Mouse (Mus musculus): ENCODE measurements around the gene Tchp. TPM values are rescaled to one million over a fixed set of nuclear protein-coding genes. Genes with fewer than 3 reads are reported as not detected.

Gene Tchp
- polyA plus RNA-seq, 1 experiment from 2014 or later: 10.2 TPM

- ATAC-seq (replicated peaks; ENCODE audit: low FRiP score, low read depth): peak; percentile 72; the same call in 1 of the 2 replicates
- no peak overlapping the region for H3K4me3 ChIP-seq (replicated peaks; ENCODE audit: low read depth, low read length)
- peak; percentile 77 for DNase-seq (ENCODE audit: low spot score)
- WGBS: 59% methylated on average over 14 of the region's 14 CpGs
- TF ChIP-seq CTCF (IDR thresholded peaks at IDR 0.05; ENCODE audit: low read depth): peak; percentile 77
- H3K27me3 ChIP-seq (ENCODE audit: insufficient read depth, low read length): no peaks in the 10 kb centered on the region
- H3K4me1 ChIP-seq (replicated peaks; ENCODE audit: insufficient read depth, low read length): no peaks in the 10 kb centered on the region
- no peak overlapping the region for H3K9ac ChIP-seq (ENCODE audit: low read depth, low read length)
- H3K9me3 ChIP-seq (replicated peaks; ENCODE audit: low read length): no peaks in the 10 kb centered on the region
- no peaks in the 10 kb centered on the region for H3K36me3 ChIP-seq (ENCODE audit: insufficient read depth, low read length)
- no peak overlapping the region for H3K4me2 ChIP-seq (ENCODE audit: low read length)
- H3K27ac ChIP-seq: no peak overlapping the region
Measured at GRCm38 (mm10) chr5:114702403-114703392, 4.9 kb upstream of the Tchp start.

DNA sequence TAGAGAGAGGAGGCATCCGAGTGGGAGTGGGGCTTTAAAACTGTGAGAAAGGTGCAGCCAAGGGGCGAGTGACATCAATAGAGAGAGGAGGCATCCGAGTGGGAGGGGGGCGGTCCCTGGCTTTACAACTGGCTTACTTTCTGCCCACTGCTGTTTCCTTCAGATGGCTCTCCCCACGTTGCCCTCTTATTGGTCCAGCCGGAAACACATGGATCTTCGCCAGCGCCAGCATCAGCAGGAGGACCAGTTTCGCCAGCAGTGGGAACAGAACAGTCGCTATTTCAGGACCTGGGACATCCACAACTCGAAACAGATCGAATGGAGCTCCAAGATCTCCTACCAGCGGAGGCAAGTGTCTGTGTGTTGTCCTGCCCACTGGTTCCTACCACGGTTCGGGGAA lies 931 bp downstream of the Tchp start:
- TF ChIP-seq CTCF (IDR thresholded peaks at IDR 0.05; ENCODE audit: low read depth): no peak
- ATAC-seq (replicated peaks; ENCODE audit: low FRiP score, low read depth) (no peak), DNase-seq (ENCODE audit: low spot score) (no peak)
- Histone ChIP-seq H3K27me3 (ENCODE audit: insufficient read depth, low read length) (no peaks in the 10 kb centered on the region), H3K4me3 (replicated peaks; ENCODE audit: low read depth, low read length) (peak overlapping the region; percentile 81), H3K27ac (no peak overlapping the region), H3K9ac (ENCODE audit: low read depth, low read length) (peak overlapping the region; percentile 70), H3K4me1 (replicated peaks; ENCODE audit: insufficient read depth, low read length) (peaks cover 7% of the 10 kb centered on the region), H3K36me3 (ENCODE audit: insufficient read depth, low read length) (peaks cover 17% of the 10 kb centered on the region; the same call in 1 of the 2 replicates), H3K9me3 (replicated peaks; ENCODE audit: low read length) (no peaks in the 10 kb centered on the region), H3K4me2 (ENCODE audit: low read length) (peak overlapping the region; percentile 85)
- 47% methylated on average over 15 of the region's 15 CpGs for WGBS

- no peaks in the 10 kb centered on the region for H3K27me3 ChIP-seq (ENCODE audit: insufficient read depth, low read length)
- no peak overlapping the region for H3K27ac ChIP-seq
- TF ChIP-seq CTCF (IDR thresholded peaks at IDR 0.05; ENCODE audit: low read depth): no peak
- no peak for DNase-seq (ENCODE audit: low spot score)
- H3K36me3 ChIP-seq (ENCODE audit: insufficient read depth, low read length): peaks cover 23% of the 10 kb centered on the region
- H3K4me2 ChIP-seq (ENCODE audit: low read length): no peak overlapping the region
- H3K9ac ChIP-seq (ENCODE audit: low read depth, low read length): no peak overlapping the region
- WGBS: 93% methylated on average over 21 of the region's 21 CpGs
- H3K9me3 ChIP-seq (replicated peaks; ENCODE audit: low read length): no peaks in the 10 kb centered on the region
- H3K4me1 ChIP-seq (replicated peaks; ENCODE audit: insufficient read depth, low read length): peaks cover 7% of the 10 kb centered on the region
- no peak for ATAC-seq (replicated peaks; ENCODE audit: low FRiP score, low read depth)
- no peak overlapping the region for H3K4me3 ChIP-seq (replicated peaks; ENCODE audit: low read depth, low read length)
Measured at GRCm38 (mm10) chr5:114709357-114709756, 1.8 kb downstream of the Tchp start.

- Histone ChIP-seq H3K4me3 (replicated peaks; ENCODE audit: low read depth, low read length) (no peak overlapping the region), H3K36me3 (ENCODE audit: insufficient read depth, low read length) (peaks cover 58% of the 10 kb centered on the region), H3K27me3 (ENCODE audit: insufficient read depth, low read length) (no peaks in the 10 kb centered on the region), H3K9ac (ENCODE audit: low read depth, low read length) (no peak overlapping the region), H3K27ac (no peak overlapping the region), H3K4me1 (replicated peaks; ENCODE audit: insufficient read depth, low read length) (peaks cover 4% of the 10 kb centered on the region; the same call in 1 of the 2 replicates), H3K9me3 (replicated peaks; ENCODE audit: low read length) (no peaks in the 10 kb centered on the region), H3K4me2 (ENCODE audit: low read length) (no peak overlapping the region)
- WGBS: 94% methylated on average over 18 of the region's 18 CpGs
- ATAC-seq (replicated peaks; ENCODE audit: low FRiP score, low read depth): no peak
- DNase-seq (ENCODE audit: low spot score): no peak
- no peak for TF ChIP-seq CTCF (IDR thresholded peaks at IDR 0.05; ENCODE audit: low read depth)
Measured at GRCm38 (mm10) chr5:114714551-114714950, 7.0 kb downstream of the Tchp start.

GRCm38 (mm10) chr5:114717292-114717691 lies 9.7 kb downstream of the Tchp start:
- WGBS: 84% methylated on average over 12 of the region's 12 CpGs
- H3K9me3 ChIP-seq (replicated peaks; ENCODE audit: low read length): no peaks in the 10 kb centered on the region
- peaks cover 10% of the 10 kb centered on the region; the same call in 1 of the 2 replicates for H3K4me1 ChIP-seq (replicated peaks; ENCODE audit: insufficient read depth, low read length)
- H3K9ac ChIP-seq (ENCODE audit: low read depth, low read length): no peak overlapping the region
- no peaks in the 10 kb centered on the region for H3K27me3 ChIP-seq (ENCODE audit: insufficient read depth, low read length)
- DNase-seq (ENCODE audit: low spot score) (no peak), ATAC-seq (replicated peaks; ENCODE audit: low FRiP score, low read depth) (no peak)
- H3K36me3 ChIP-seq (ENCODE audit: insufficient read depth, low read length): peaks cover 59% of the 10 kb centered on the region
- no peak overlapping the region for H3K27ac ChIP-seq
- TF ChIP-seq CTCF (IDR thresholded peaks at IDR 0.05; ENCODE audit: low read depth): no peak
- no peak overlapping the region for H3K4me2 ChIP-seq (ENCODE audit: low read length)
- H3K4me3 ChIP-seq (replicated peaks; ENCODE audit: low read depth, low read length): no peak overlapping the region

GRCm38 (mm10) chr5:114717937-114718336 lies 10.4 kb downstream of the Tchp start:
- WGBS: 86% methylated on average over 8 of the region's 8 CpGs
- Histone ChIP-seq H3K36me3 (ENCODE audit: insufficient read depth, low read length) (peaks cover 59% of the 10 kb centered on the region), H3K4me1 (replicated peaks; ENCODE audit: insufficient read depth, low read length) (peaks cover 10% of the 10 kb centered on the region; the same call in 1 of the 2 replicates), H3K9ac (ENCODE audit: low read depth, low read length) (no peak overlapping the region), H3K4me2 (ENCODE audit: low read length) (no peak overlapping the region), H3K27ac (no peak overlapping the region), H3K9me3 (replicated peaks; ENCODE audit: low read length) (no peaks in the 10 kb centered on the region), H3K4me3 (replicated peaks; ENCODE audit: low read depth, low read length) (no peak overlapping the region), H3K27me3 (ENCODE audit: insufficient read depth, low read length) (no peaks in the 10 kb centered on the region)
- ATAC-seq (replicated peaks; ENCODE audit: low FRiP score, low read depth) (no peak), DNase-seq (ENCODE audit: low spot score) (no peak)
- no peak for TF ChIP-seq CTCF (IDR thresholded peaks at IDR 0.05; ENCODE audit: low read depth)

All from kidney, postnatal 0 days (tissue).